Mouse (Mus musculus) midbrain, embryonic 12.5 days (tissue): ENCODE data around the gene Grip1. TPM values are rescaled to one million over a fixed set of nuclear protein-coding genes. Genes with fewer than 3 reads are reported as not detected.
A peak's percentile ranks its signal among the peaks of the same experiment; 100 is the strongest.

Source experiments
- ATAC-seq: fragments of 200-750 bp; cut with Nextera tagmentation; 2 replicates; pipeline ENCODE4 v1.8.0; 2017; ENCODE audit warnings: low read depth, moderate TSS enrichment, moderate library complexity; ENCODE audit not compliant: low FRiP score
- H3K27ac ChIP-seq: fragments of 300-500 bp; sonication (generic); replicated peaks from 2 replicates; pipeline ENCODE4 v1.5.1; 2016; ENCODE audit warnings: mild to moderate bottlenecking
- H3K27me3 ChIP-seq: fragments of 300-500 bp; sonication (generic); 2 replicates; pipeline ENCODE4 v1.6.1; 2016; ENCODE audit warnings: mild to moderate bottlenecking
- H3K36me3 ChIP-seq: fragments of 300-500 bp; sonication (generic); 2 replicates; pipeline ENCODE4 v1.6.1; 2016
- H3K4me1 ChIP-seq: fragments of 300-500 bp; sonication (generic); 2 replicates; pipeline ENCODE4 v1.6.1; 2016
- H3K4me2 ChIP-seq: fragments of 300-500 bp; sonication (generic); replicated peaks from 2 replicates; pipeline ENCODE4 v1.6.1; 2016; ENCODE audit warnings: mild to moderate bottlenecking, moderate library complexity
- H3K4me3 ChIP-seq: fragments of 300-500 bp; sonication (generic); 2 replicates; pipeline ENCODE4 v1.5.1; 2016; ENCODE audit warnings: mild to moderate bottlenecking
- H3K9ac ChIP-seq: fragments of 300-500 bp; sonication (generic); replicated peaks from 2 replicates; pipeline ENCODE4 v1.6.1; 2016; ENCODE audit warnings: mild to moderate bottlenecking, moderate library complexity
- H3K9me3 ChIP-seq: fragments of 300-500 bp; sonication (generic); 2 replicates; pipeline ENCODE4 v1.6.1; 2016; ENCODE audit warnings: mild to moderate bottlenecking
- WGBS: fragments of 180-500 bp; shearing (Covaris S2); methylation state at CpG from one replicate; pipeline ENCODE4 v1.1.7; 2016; 5-methylcytosine and 5-hydroxymethylcytosine counted together
- polyA plus RNA-seq: library from polyadenylated mRNA; unstranded; fragments of >200 nt; fragmentation: Nextera tagmentation; extraction: Ambion mirVana; gene quantifications from 2 replicates; pipeline ENCODE4 v1.2.1, GENCODE M21; 2016

Gene Grip1
- polyA plus RNA-seq, 1 experiment from 2014 or later = 12.7 TPM

DNA sequence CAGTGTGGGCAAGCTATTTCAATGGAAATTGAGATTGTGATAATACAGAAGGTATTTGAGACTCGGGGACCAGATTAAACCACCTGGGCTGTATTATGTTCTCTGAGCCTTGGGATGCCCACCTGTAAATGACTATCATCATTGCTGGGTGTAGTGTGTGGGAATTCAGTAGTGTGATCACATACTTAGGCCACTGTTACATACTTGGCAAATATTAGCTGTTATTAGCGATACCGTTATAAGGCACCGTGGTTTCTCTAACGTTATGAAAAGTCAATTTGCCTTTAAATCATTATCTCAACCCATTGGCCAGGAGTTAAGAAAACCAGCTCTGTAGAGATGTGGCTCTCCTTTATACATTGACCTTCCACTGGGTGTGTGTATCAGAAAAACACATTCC is 479.7 kb downstream of the Grip1 start:
- no peak overlapping the region for H3K9ac ChIP-seq
- 92% methylated on average over 5 of the region's 5 CpGs for WGBS

GRCm38 (mm10) chr10:119935231-119935630 is 481.6 kb downstream of the Grip1 start:
- Histone ChIP-seq H3K27ac (no peak overlapping the region), H3K4me3 (no peak overlapping the region), H3K27me3 (no peaks in the 10 kb centered on the region), H3K9ac (no peak overlapping the region), H3K4me1 (no peaks in the 10 kb centered on the region), H3K9me3 (no peaks in the 10 kb centered on the region), H3K36me3 (0 out of 2 replicates have a peak, but pooled peaks cover 3% of the 10 kb centered on the region), H3K4me2 (no peak overlapping the region)
- 90% methylated on average over 6 of the region's 6 CpGs for WGBS
- ATAC-seq = no peak

More for the DNA sequence above, 479.7 kb downstream of the Grip1 start:
- Histone ChIP-seq H3K27ac (no peak overlapping the region), H3K9me3 (no peaks in the 10 kb centered on the region), H3K36me3 (0 out of 2 replicates have a peak, but pooled peaks cover 3% of the 10 kb centered on the region), H3K4me1 (no peaks in the 10 kb centered on the region), H3K4me3 (no peak overlapping the region), H3K27me3 (no peaks in the 10 kb centered on the region), H3K4me2 (no peak overlapping the region)
- no peak for ATAC-seq

DNA sequence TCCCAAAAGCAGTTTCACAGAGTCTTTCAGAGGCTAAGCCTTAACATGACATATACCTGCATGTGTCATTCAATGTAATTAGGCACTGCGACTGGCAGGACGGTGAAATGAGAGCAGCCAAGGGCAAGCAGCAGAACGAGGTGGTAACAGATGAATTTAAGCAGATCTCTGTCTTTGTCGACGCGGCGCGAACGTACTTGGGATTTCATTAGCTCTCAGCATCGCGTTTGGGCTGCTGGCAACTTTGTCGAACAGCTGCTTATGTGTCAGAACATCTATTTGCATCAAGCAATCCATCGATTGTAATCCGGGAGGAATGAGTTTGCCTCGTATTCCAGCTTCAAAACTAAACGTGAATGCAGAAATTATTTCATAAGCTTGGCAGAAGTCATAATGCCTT is 483.9 kb downstream of the Grip1 start:
- Histone ChIP-seq H3K36me3 (no peaks in the 10 kb centered on the region), H3K27me3 (no peaks in the 10 kb centered on the region), H3K4me3 (no peak overlapping the region), H3K4me1 (no peaks in the 10 kb centered on the region), H3K9me3 (no peaks in the 10 kb centered on the region), H3K4me2 (no peak overlapping the region), H3K27ac (no peak overlapping the region), H3K9ac (no peak overlapping the region)
- ATAC-seq = no peak
- WGBS = 87% methylated on average over 16 of the region's 16 CpGs

DNA sequence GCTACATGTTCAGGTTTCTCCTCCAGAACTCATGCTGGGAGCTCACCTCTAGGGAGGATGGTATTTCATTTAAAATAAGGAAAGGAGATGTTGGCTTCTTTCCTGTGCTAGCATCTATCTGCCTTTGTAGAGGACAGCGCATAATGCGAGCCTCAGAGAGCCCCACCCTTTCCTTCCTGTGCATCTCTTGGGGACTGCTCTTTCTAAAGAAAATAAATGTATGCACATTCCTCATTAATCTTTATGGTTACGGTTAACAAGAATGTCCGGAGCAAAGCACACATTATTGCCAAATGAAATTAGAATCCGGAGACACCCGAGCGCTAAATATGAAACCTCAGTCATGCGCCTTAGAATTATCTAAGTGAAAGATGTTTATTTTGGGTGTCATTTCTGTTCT is 490.3 kb downstream of the Grip1 start:
- no peak overlapping the region for H3K9ac ChIP-seq
- no peaks in the 10 kb centered on the region for H3K27me3 ChIP-seq
- no peak overlapping the region for H3K27ac ChIP-seq
- WGBS = 89% methylated on average over 8 of the region's 8 CpGs
- H3K9me3 ChIP-seq = no peaks in the 10 kb centered on the region
- ATAC-seq = no peak
- 0 out of 2 replicates have a peak, but pooled peaks cover 7% of the 10 kb centered on the region for H3K4me1 ChIP-seq
- H3K36me3 ChIP-seq = no peaks in the 10 kb centered on the region
- no peak overlapping the region for H3K4me2 ChIP-seq
- H3K4me3 ChIP-seq = no peak overlapping the region

DNA sequence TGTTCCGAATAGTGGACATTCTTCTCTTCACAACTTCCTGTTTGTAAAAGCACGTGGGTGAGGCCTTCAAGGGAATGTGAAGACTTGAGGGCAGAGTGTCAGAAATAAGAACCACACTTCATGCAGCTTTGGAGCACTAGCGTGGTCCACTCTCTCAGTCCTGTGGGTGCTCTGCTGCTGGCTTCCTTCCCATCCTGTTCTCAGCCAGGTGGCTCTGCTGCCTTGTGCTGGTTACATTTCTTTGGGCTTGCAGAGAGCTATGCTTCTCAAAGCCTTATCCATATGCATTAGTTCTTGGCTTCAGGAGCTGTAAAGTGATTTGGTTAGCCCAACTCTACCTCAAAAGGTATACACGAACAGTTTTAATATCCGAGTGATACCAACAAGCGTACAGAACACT is 497.8 kb downstream of the Grip1 start:
- H3K27me3 ChIP-seq = no peaks in the 10 kb centered on the region

DNA sequence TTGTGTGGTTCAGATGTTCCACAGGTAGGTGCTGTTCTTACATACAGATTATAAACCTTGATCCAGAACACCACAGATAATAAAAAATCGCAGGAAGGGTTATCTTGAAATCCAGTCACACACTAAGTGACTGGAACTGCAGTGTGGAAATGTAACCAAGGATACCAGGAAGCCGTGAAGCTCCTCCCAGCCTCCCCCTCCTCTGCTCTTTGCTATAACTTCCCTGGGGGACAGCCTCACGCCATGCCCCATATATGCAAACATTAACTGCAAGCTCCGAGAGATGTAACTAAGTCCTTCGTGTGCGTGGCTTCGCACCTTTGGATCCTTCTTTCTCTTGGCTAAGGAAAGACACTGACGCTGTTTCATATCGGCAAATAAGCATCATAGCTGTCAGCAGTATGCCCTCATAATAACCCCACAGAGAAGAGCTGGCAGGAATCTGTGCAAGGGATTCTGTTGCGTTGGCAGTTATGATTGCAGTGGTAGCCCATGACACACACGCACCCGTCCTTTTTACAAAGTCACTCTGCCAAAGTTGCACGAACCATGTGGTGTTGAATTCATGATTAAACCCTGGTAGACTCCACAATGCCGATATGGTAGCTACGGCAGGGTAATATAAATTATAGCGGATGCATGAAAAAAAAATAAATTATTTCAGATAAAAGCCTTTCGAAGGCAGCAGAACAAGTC is 503.8 kb downstream of the Grip1 start:
- Histone ChIP-seq H3K4me1 (peaks cover 10% of the 10 kb centered on the region), H3K4me3 (no peak overlapping the region), H3K27ac (no peak overlapping the region), H3K9me3 (no peaks in the 10 kb centered on the region), H3K36me3 (no peaks in the 10 kb centered on the region), H3K9ac (no peak overlapping the region), H3K27me3 (no peaks in the 10 kb centered on the region), H3K4me2 (no peak overlapping the region)
- 87% methylated on average over 17 of the region's 17 CpGs for WGBS
- ATAC-seq = no peak

More for the DNA sequence above, 497.8 kb downstream of the Grip1 start:
- Histone ChIP-seq H3K36me3 (no peaks in the 10 kb centered on the region), H3K4me2 (no peak overlapping the region), H3K9ac (no peak overlapping the region), H3K4me1 (peaks cover 10% of the 10 kb centered on the region), H3K4me3 (no peak overlapping the region), H3K9me3 (no peaks in the 10 kb centered on the region), H3K27ac (no peak overlapping the region)
- ATAC-seq = no peak
- 89% methylated on average over 6 of the region's 6 CpGs for WGBS

GRCm38 (mm10) chr10:119960915-119961314 is 507.3 kb downstream of the Grip1 start:
- ATAC-seq = no peak
- 54% methylated on average over 3 of the region's 3 CpGs for WGBS
- H3K4me2 ChIP-seq = no peak overlapping the region

GRCm38 (mm10) chr10:119966321-119966720 is 512.7 kb downstream of the Grip1 start:
- H3K4me1 ChIP-seq = peaks cover 4% of the 10 kb centered on the region; the same call in 1 of the 2 replicates
- no peaks in the 10 kb centered on the region for H3K9me3 ChIP-seq
- no peaks in the 10 kb centered on the region for H3K36me3 ChIP-seq
- H3K9ac ChIP-seq = no peak overlapping the region
- no peaks in the 10 kb centered on the region for H3K27me3 ChIP-seq
- ATAC-seq = no peak
- H3K4me3 ChIP-seq = no peak overlapping the region
- H3K27ac ChIP-seq = no peak overlapping the region
- 66% methylated on average over 8 of the region's 8 CpGs for WGBS
- no peak overlapping the region for H3K4me2 ChIP-seq

More at GRCm38 (mm10) chr10:119960915-119961314, 507.3 kb downstream of the Grip1 start:
- H3K4me1 ChIP-seq = peaks cover 8% of the 10 kb centered on the region
- H3K27me3 ChIP-seq = no peaks in the 10 kb centered on the region
- H3K27ac ChIP-seq = no peak overlapping the region
- no peak overlapping the region for H3K4me3 ChIP-seq
- H3K9me3 ChIP-seq = no peaks in the 10 kb centered on the region
- no peak overlapping the region for H3K9ac ChIP-seq
- no peaks in the 10 kb centered on the region for H3K36me3 ChIP-seq

GRCm38 (mm10) chr10:119979396-119979795 is 525.8 kb downstream of the Grip1 start:
- H3K4me1 ChIP-seq = peaks cover 4% of the 10 kb centered on the region; the same call in 1 of the 2 replicates
- H3K27me3 ChIP-seq = no peaks in the 10 kb centered on the region
- no peak overlapping the region for H3K27ac ChIP-seq
- no peak overlapping the region for H3K9ac ChIP-seq
- WGBS = 50% methylated on average over 8 of the region's 8 CpGs
- H3K4me3 ChIP-seq = no peak overlapping the region
- H3K9me3 ChIP-seq = no peaks in the 10 kb centered on the region
- H3K4me2 ChIP-seq = peak overlapping the region; percentile 9; the same call in 1 of the 2 replicates
- H3K36me3 ChIP-seq = no peaks in the 10 kb centered on the region
- no peak for ATAC-seq

DNA sequence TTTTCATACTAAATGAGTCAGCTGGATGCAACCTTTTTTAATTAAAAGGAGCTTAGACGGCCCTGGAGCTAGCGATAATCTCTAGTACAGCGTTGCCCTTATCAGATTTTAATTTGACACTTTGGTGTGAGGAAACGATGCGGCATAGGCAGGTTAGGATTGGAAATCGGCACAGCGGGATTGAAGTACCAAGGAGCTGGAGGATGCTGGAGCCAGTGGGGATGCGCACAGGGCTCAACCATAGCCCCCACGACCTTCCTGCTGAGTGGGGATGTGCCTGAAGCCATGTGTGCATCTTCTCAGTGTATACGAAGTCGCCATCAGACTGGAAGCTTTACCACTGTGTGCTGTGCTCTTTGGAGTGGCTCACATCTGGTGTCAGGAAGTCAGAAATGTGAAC is 526.4 kb downstream of the Grip1 start:
- Histone ChIP-seq H3K27me3 (no peaks in the 10 kb centered on the region), H3K9me3 (no peaks in the 10 kb centered on the region), H3K4me1 (peaks cover 4% of the 10 kb centered on the region; the same call in 1 of the 2 replicates), H3K4me3 (no peak overlapping the region), H3K4me2 (peak overlapping the region; percentile 9; the same call in 1 of the 2 replicates), H3K27ac (no peak overlapping the region), H3K9ac (no peak overlapping the region), H3K36me3 (no peaks in the 10 kb centered on the region)
- 0 out of 2 replicates have a peak, but pooled peaks have one; percentile 23 for ATAC-seq
- 21% methylated on average over 11 of the region's 11 CpGs for WGBS

DNA sequence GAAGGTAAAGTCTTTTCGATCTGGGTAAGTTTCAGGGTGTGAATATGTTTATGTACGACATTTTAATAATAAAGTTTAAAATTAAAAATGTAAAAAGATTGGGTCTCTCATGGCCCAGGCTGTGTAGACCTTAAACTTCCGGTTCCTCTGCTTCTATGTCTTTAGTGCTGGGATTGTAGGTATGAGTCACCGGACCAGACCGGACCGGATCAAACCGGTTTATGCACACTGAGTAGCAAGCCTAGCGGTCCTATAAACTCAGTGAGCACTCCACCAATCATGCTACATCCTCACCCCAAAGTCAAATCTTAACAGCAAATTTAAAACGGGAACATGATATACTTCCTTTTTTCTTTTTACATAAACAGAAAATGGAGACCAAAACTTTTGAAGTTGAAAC is 530.7 kb downstream of the Grip1 start:
- H3K4me2 ChIP-seq = no peak overlapping the region
- no peaks in the 10 kb centered on the region for H3K36me3 ChIP-seq
- H3K9me3 ChIP-seq = no peaks in the 10 kb centered on the region
- WGBS = 89% methylated on average over 9 of the region's 9 CpGs
- ATAC-seq = no peak
- no peak overlapping the region for H3K9ac ChIP-seq
- H3K27me3 ChIP-seq = no peaks in the 10 kb centered on the region
- H3K4me3 ChIP-seq = no peak overlapping the region
- no peak overlapping the region for H3K27ac ChIP-seq
- peaks cover 4% of the 10 kb centered on the region; the same call in 1 of the 2 replicates for H3K4me1 ChIP-seq

- Histone ChIP-seq H3K27me3 (no peaks in the 10 kb centered on the region), H3K4me1 (no peaks in the 10 kb centered on the region), H3K4me3 (no peak overlapping the region), H3K36me3 (no peaks in the 10 kb centered on the region), H3K9ac (no peak overlapping the region), H3K4me2 (no peak overlapping the region), H3K9me3 (no peaks in the 10 kb centered on the region), H3K27ac (no peak overlapping the region)
- WGBS = 85% methylated on average over 4 of the region's 4 CpGs
- ATAC-seq = no peak
These were observed 544.8 kb downstream of the Grip1 start for GRCm38 (mm10) chr10:119998475-119998874.
